Mouse (Mus musculus) heart, postnatal 0 days (tissue): Measurements from ENCODE around the gene Dnah2. TPM values are rescaled to one million over a fixed set of nuclear protein-coding genes. Genes with fewer than 3 reads are reported as not detected.

Source experiments
- ATAC-seq: fragments of 200-750 bp; cut with Nextera tagmentation; 2 replicates; pipeline ENCODE4 v1.8.0; 2017; ENCODE audit warnings: low read depth, moderate number of reproducible peaks, moderate library complexity; ENCODE audit not compliant: insufficient read depth
- DNase-seq: peaks from one replicate; pipeline ENCODE4 v3.0.0-alpha.2; 2016; ENCODE audit warnings: low spot score
- H3K27ac ChIP-seq: fragments of 300-500 bp; sonication (generic); 2 replicates; pipeline ENCODE4 v1.5.1; 2014; ENCODE audit warnings: low read depth, mild to moderate bottlenecking
- H3K27me3 ChIP-seq: fragments of 300-500 bp; sonication (generic); 2 replicates; pipeline ENCODE4 v1.6.1; 2014; ENCODE audit warnings: low read length, mixed read lengths; ENCODE audit not compliant: control insufficient read depth, insufficient read depth
- H3K36me3 ChIP-seq: fragments of 300-500 bp; sonication (generic); replicated peaks from 2 replicates; pipeline ENCODE4 v1.6.1; 2014; ENCODE audit warnings: low read length, mixed read lengths; ENCODE audit not compliant: control insufficient read depth, insufficient read depth
- H3K4me1 ChIP-seq: fragments of 300-500 bp; sonication (generic); 2 replicates; pipeline ENCODE4 v1.6.1; 2014; ENCODE audit warnings: antibody characterized with exemption; ENCODE audit not compliant: control insufficient read depth, insufficient read depth
- H3K4me2 ChIP-seq: fragments of 300-500 bp; sonication (generic); 2 replicates; pipeline ENCODE4 v1.6.1; 2014; ENCODE audit warnings: low read depth, mild to moderate bottlenecking, low read length, moderate library complexity
- H3K4me3 ChIP-seq: fragments of 300-500 bp; sonication (generic); 2 replicates; pipeline ENCODE4 v1.5.1; 2014; ENCODE audit warnings: low read depth, low read length
- H3K9ac ChIP-seq: fragments of 300-500 bp; sonication (generic); replicated peaks from 2 replicates; pipeline ENCODE4 v1.6.1; 2014; ENCODE audit warnings: low read depth, low read length, mixed read lengths
- H3K9me3 ChIP-seq: fragments of 300-500 bp; sonication (generic); replicated peaks from 2 replicates; pipeline ENCODE4 v1.6.1; 2016; ENCODE audit warnings: low read length; ENCODE audit not compliant: control insufficient read depth
- CTCF ChIP-seq: IDR thresholded peaks from 2 replicates; pipeline ENCODE4 v1.5.1; 2016; ENCODE audit warnings: antibody characterized with exemption, control low read depth, low read depth
- EP300 ChIP-seq: IDR thresholded peaks from 2 replicates; pipeline ENCODE4 v1.6.1; 2016; ENCODE audit warnings: antibody characterized with exemption, low read depth
- WGBS: fragments of 180-500 bp; shearing (Covaris S2); extraction: QIAGEN DNeasy Blood & Tissue Kit; methylation state at CpG from one replicate; pipeline ENCODE4 v1.1.7; 2014; 5-methylcytosine and 5-hydroxymethylcytosine counted together
- microRNA-seq: library from miRNA; unstranded; fragments of <30 nt; microRNA quantifications from one replicate; pipeline ENCODE4, GENCODE M21; 2016
- polyA plus RNA-seq: library from polyadenylated mRNA; unstranded; fragments of >200 nt; fragmentation: Nextera tagmentation; extraction: Ambion mirVana; gene quantifications from 2 replicates; pipeline ENCODE4 v1.2.1, GENCODE M21; 2015
- total RNA-seq: library from RNA; depleted of rRNA; stranded (reverse); fragments of >200 nt; gene quantifications from 2 replicates; pipeline ENCODE4 v1.2.3, GENCODE M21; 2014; ENCODE audit warnings: low replicate concordance; rRNA removed

Gene Dnah2
- total and polyA plus RNA-seq, 2 experiments from 2014 or later: 0.03 TPM; not detected in 1

- Histone ChIP-seq H3K4me1 (peaks cover 7% of the 10 kb centered on the region), H3K27me3 (no peaks in the 10 kb centered on the region), H3K9me3 (no peaks in the 10 kb centered on the region), H3K4me3 (no peak overlapping the region), H3K27ac (no peak overlapping the region), H3K4me2 (no peak overlapping the region), H3K36me3 (0 out of 2 replicates have a peak, but pooled peaks cover 6% of the 10 kb centered on the region), H3K9ac (no peak overlapping the region)
- ATAC-seq (no peak), DNase-seq (no peak)
- TF ChIP-seq CTCF: peak; percentile 35; the same call in 1 of the 2 replicates
- no peak for TF ChIP-seq EP300
- WGBS: 56% methylated on average over 3 of the region's 3 CpGs
Measured at GRCm38 (mm10) chr11:69372780-69373170, 176.1 kb downstream of the Dnah2 start.

- no peaks in the 10 kb centered on the region for H3K27me3 ChIP-seq
- no peak overlapping the region for H3K4me3 ChIP-seq
- peak overlapping the region; percentile 36 for H3K27ac ChIP-seq
- no peak overlapping the region for H3K4me2 ChIP-seq
- no peak for DNase-seq
- no peak for TF ChIP-seq EP300
- TF ChIP-seq CTCF: no peak
- no peak overlapping the region for H3K9ac ChIP-seq
- no peak for ATAC-seq
- H3K9me3 ChIP-seq: no peaks in the 10 kb centered on the region
- 0 out of 2 replicates have a peak, but pooled peaks cover 6% of the 10 kb centered on the region for H3K36me3 ChIP-seq
- 21% methylated on average over 12 of the region's 12 CpGs for WGBS
- peaks cover 12% of the 10 kb centered on the region for H3K4me1 ChIP-seq
Measured at GRCm38 (mm10) chr11:69372056-69372779, 176.7 kb downstream of the Dnah2 start.

DNA sequence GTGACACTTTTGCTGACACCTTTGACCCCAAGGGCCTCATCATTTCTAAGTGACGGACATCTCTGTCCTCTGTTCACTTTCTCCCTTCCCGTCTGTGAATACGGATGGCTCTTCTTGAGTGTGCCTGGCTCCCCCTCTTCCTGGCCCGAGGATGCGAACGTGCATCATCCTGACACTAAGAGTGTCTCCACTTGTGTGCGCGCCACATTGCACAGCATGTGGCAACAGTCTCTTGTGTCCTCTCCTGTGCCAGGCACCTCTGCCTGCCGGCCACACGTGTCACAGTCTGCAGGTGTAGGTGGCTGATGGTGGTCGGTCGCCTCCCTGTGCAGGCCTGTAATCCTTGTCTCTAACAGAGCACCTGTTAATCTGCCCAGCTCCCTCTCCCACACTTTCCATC lies 177.3 kb downstream of the Dnah2 start:
- ATAC-seq: no peak
- no peaks in the 10 kb centered on the region for H3K9me3 ChIP-seq
- no peaks in the 10 kb centered on the region for H3K27me3 ChIP-seq
- WGBS: 63% methylated on average over 12 of the region's 12 CpGs
- H3K36me3 ChIP-seq: 0 out of 2 replicates have a peak, but pooled peaks cover 6% of the 10 kb centered on the region
- H3K4me3 ChIP-seq: no peak overlapping the region
- no peak for TF ChIP-seq EP300
- TF ChIP-seq CTCF: no peak
- no peak overlapping the region for H3K27ac ChIP-seq
- peaks cover 18% of the 10 kb centered on the region for H3K4me1 ChIP-seq
- DNase-seq: no peak
- H3K4me2 ChIP-seq: no peak overlapping the region
- H3K9ac ChIP-seq: no peak overlapping the region

DNA sequence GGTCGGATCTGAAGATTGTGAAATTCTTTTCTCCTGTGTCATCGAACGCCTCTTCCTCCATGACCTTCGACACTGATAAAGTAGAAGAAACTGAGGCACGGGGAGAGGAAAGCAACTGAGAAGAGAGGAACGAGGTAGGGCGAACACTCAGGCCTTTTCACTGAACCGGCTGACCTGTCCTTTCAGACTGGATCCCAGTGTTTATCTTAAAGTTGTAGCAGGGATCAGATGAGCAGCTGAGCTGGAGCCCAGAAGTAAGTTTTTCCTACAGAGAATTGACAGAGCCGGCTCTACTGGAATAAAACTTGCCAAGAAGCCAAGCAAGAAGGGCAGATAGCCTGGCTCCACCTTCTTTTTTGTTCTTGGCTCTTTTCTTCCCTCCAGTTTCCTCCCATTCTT lies 178.1 kb downstream of the Dnah2 start:
- no peaks in the 10 kb centered on the region for H3K27me3 ChIP-seq
- no peak overlapping the region for H3K4me3 ChIP-seq
- no peak overlapping the region for H3K9ac ChIP-seq
- DNase-seq: no peak
- H3K9me3 ChIP-seq: no peaks in the 10 kb centered on the region
- H3K4me2 ChIP-seq: no peak overlapping the region
- ATAC-seq: no peak
- WGBS: 36% methylated on average over 9 of the region's 9 CpGs
- H3K27ac ChIP-seq: peak overlapping the region; percentile 5; the same call in 1 of the 2 replicates
- TF ChIP-seq EP300 (no peak), CTCF (no peak)
- H3K4me1 ChIP-seq: peaks cover 25% of the 10 kb centered on the region
- 0 out of 2 replicates have a peak, but pooled peaks cover 6% of the 10 kb centered on the region for H3K36me3 ChIP-seq

Small RNAs within 50 kb of the gene (microRNA-seq; reads per million reads assigned to microRNA genes)
- gene Gm27493: not detected

Other genes starting within 250 kb of the Dnah2 start
- 7.5 and 15.5 TPM in 2 replicates for gene Cntrob, start 225.3 kb downstream of the Dnah2 start, total RNA-seq
- gene Cntrob, start 225.3 kb downstream of the Dnah2 start, polyA plus RNA-seq: 6.9 and 8.4 TPM in 2 replicates
- 240 and 263 TPM in 2 replicates for gene Trappc1, start 225.1 kb downstream of the Dnah2 start, total RNA-seq
- 180 and 186 TPM in 2 replicates for gene Trappc1, start 225.1 kb downstream of the Dnah2 start, polyA plus RNA-seq
- gene Kcnab3, start 222.9 kb downstream of the Dnah2 start, total RNA-seq: 1.1 and 2.8 TPM in 2 replicates
- gene Kcnab3, start 222.9 kb downstream of the Dnah2 start, polyA plus RNA-seq: 1.1 and 1.4 TPM in 2 replicates
- 1.5 and 10.2 TPM in 2 replicates for gene Rnf227, start 208.6 kb downstream of the Dnah2 start, total RNA-seq
- 3.4 and 4.3 TPM in 2 replicates for gene Rnf227, start 208.6 kb downstream of the Dnah2 start, polyA plus RNA-seq
- 23.6 and 23.8 TPM in 2 replicates for gene Chd3, start 179.7 kb downstream of the Dnah2 start, total RNA-seq
- gene Chd3, start 179.7 kb downstream of the Dnah2 start, polyA plus RNA-seq: 10.3 and 12.4 TPM in 2 replicates
- 64.9 and 93.4 TPM in 2 replicates for gene Naa38, start 153.6 kb downstream of the Dnah2 start, total RNA-seq
- 171 and 175 TPM in 2 replicates for gene Naa38, start 153.6 kb downstream of the Dnah2 start, polyA plus RNA-seq
- 14.2 and 17.6 TPM in 2 replicates for gene Cyb5d1, start 153.5 kb downstream of the Dnah2 start, total RNA-seq
- gene Cyb5d1, start 153.5 kb downstream of the Dnah2 start, polyA plus RNA-seq: 16.7 and 18.6 TPM in 2 replicates
- 32.4 and 33.0 TPM in 2 replicates for gene Tmem88, start 150.9 kb downstream of the Dnah2 start, total RNA-seq
- 59.7 and 62.5 TPM in 2 replicates for gene Tmem88, start 150.9 kb downstream of the Dnah2 start, polyA plus RNA-seq
- gene Kdm6b, start 135.4 kb downstream of the Dnah2 start, total RNA-seq: 7.8 and 10.0 TPM in 2 replicates
- 23.0 and 23.6 TPM in 2 replicates for gene Kdm6b, start 135.4 kb downstream of the Dnah2 start, polyA plus RNA-seq
- gene Efnb3, start 11.1 kb upstream of the Dnah2 start, total RNA-seq: 70.1 and 79.5 TPM in 2 replicates
- gene Efnb3, start 11.1 kb upstream of the Dnah2 start, polyA plus RNA-seq: 69.4 and 75.6 TPM in 2 replicates
- gene Wrap53, start 31.1 kb upstream of the Dnah2 start, total RNA-seq: 12.4 and 18.7 TPM in 2 replicates
- 6.7 and 7.8 TPM in 2 replicates for gene Wrap53, start 31.1 kb upstream of the Dnah2 start, polyA plus RNA-seq
- 33.6 and 35.9 TPM in 2 replicates for gene Trp53, start 31.2 kb upstream of the Dnah2 start, total RNA-seq
- gene Trp53, start 31.2 kb upstream of the Dnah2 start, polyA plus RNA-seq: 31.5 and 32.6 TPM in 2 replicates
- gene Atp1b2, start 56.8 kb upstream of the Dnah2 start, total RNA-seq: 23.7 and 24.7 TPM in 2 replicates
- gene Atp1b2, start 56.8 kb upstream of the Dnah2 start, polyA plus RNA-seq: 15.1 and 16.8 TPM in 2 replicates
- gene Shbg, start 68.8 kb upstream of the Dnah2 start, total RNA-seq: not detected in 2 replicates
- gene Shbg, start 68.8 kb upstream of the Dnah2 start, polyA plus RNA-seq: 0.08 TPM in 1 of 2 replicates, not detected in the other
- gene Sat2, start 72.9 kb upstream of the Dnah2 start, total RNA-seq: 7.3 TPM in 1 of 2 replicates, not detected in the other
- 17.8 and 18.8 TPM in 2 replicates for gene Sat2, start 72.9 kb upstream of the Dnah2 start, polyA plus RNA-seq
- 64.7 and 102 TPM in 2 replicates for gene Fxr2, start 83.9 kb upstream of the Dnah2 start, total RNA-seq
- gene Fxr2, start 83.9 kb upstream of the Dnah2 start, polyA plus RNA-seq: 15.8 and 17.7 TPM in 2 replicates
- not detected in 2 replicates for gene Sox15, start 106.2 kb upstream of the Dnah2 start, total RNA-seq
- not detected in 2 replicates for gene Sox15, start 106.2 kb upstream of the Dnah2 start, polyA plus RNA-seq
- gene Mpdu1, start 113.5 kb upstream of the Dnah2 start, total RNA-seq: 123 and 137 TPM in 2 replicates
- gene Mpdu1, start 113.5 kb upstream of the Dnah2 start, polyA plus RNA-seq: 30.0 and 33.0 TPM in 2 replicates
- 2.6 and 6.9 TPM in 2 replicates for gene Cd68, start 117.0 kb upstream of the Dnah2 start, total RNA-seq
- 6.1 and 8.5 TPM in 2 replicates for gene Cd68, start 117.0 kb upstream of the Dnah2 start, polyA plus RNA-seq
- 573 and 656 TPM in 2 replicates for gene Eif4a1, start 123.3 kb upstream of the Dnah2 start, total RNA-seq
- 261 and 289 TPM in 2 replicates for gene Eif4a1, start 123.3 kb upstream of the Dnah2 start, polyA plus RNA-seq
- 39.7 and 92.3 TPM in 2 replicates for gene Senp3, start 133.0 kb upstream of the Dnah2 start, total RNA-seq
- 27.4 and 32.6 TPM in 2 replicates for gene Senp3, start 133.0 kb upstream of the Dnah2 start, polyA plus RNA-seq
- 0.81 TPM in 1 of 2 replicates, not detected in the other for gene Tnfsf13, start 136.7 kb upstream of the Dnah2 start, total RNA-seq
- 0.57 and 0.89 TPM in 2 replicates for gene Tnfsf13, start 136.7 kb upstream of the Dnah2 start, polyA plus RNA-seq
- gene Tnfsf12, start 146.7 kb upstream of the Dnah2 start, total RNA-seq: 8.5 and 9.3 TPM in 2 replicates
- gene Tnfsf12, start 146.7 kb upstream of the Dnah2 start, polyA plus RNA-seq: 5.3 and 5.5 TPM in 2 replicates
- gene Tnfsfm13, start 147.0 kb upstream of the Dnah2 start, total RNA-seq: 0.65 and 1.8 TPM in 2 replicates
- 2.8 and 3.0 TPM in 2 replicates for gene Tnfsfm13, start 147.0 kb upstream of the Dnah2 start, polyA plus RNA-seq
- 13.4 and 15.6 TPM in 2 replicates for gene Polr2a, start 209.5 kb upstream of the Dnah2 start, total RNA-seq
- 6.2 and 6.6 TPM in 2 replicates for gene Polr2a, start 209.5 kb upstream of the Dnah2 start, polyA plus RNA-seq
- gene Slc35g3, start 212.9 kb upstream of the Dnah2 start, total RNA-seq: not detected in 2 replicates
- 0.18 TPM in 1 of 2 replicates, not detected in the other for gene Slc35g3, start 212.9 kb upstream of the Dnah2 start, polyA plus RNA-seq
- 21.2 and 28.7 TPM in 2 replicates for gene Zbtb4, start 216.8 kb upstream of the Dnah2 start, total RNA-seq
- gene Zbtb4, start 216.8 kb upstream of the Dnah2 start, polyA plus RNA-seq: 2.6 and 2.9 TPM in 2 replicates
- gene Chrnb1, start 246.8 kb upstream of the Dnah2 start, total RNA-seq: 2.5 and 11.2 TPM in 2 replicates
- 2.7 and 3.1 TPM in 2 replicates for gene Chrnb1, start 246.8 kb upstream of the Dnah2 start, polyA plus RNA-seq